Mouse (Mus musculus) embryo, embryonic 11.5 days (tissue): ENCODE results near the gene Pabpc4.
"Not testable (repeated sequence)": the region's sequence is repeated elsewhere in the genome, so short reads cannot be mapped to it uniquely, and the experiment has no call there.

Experiments
- DNase-seq: peaks from one replicate; pipeline ENCODE4 v3.0.0-alpha.2; 2012; ENCODE audit warnings: low read depth, low spot score

Pabpc4 gene

DNA sequence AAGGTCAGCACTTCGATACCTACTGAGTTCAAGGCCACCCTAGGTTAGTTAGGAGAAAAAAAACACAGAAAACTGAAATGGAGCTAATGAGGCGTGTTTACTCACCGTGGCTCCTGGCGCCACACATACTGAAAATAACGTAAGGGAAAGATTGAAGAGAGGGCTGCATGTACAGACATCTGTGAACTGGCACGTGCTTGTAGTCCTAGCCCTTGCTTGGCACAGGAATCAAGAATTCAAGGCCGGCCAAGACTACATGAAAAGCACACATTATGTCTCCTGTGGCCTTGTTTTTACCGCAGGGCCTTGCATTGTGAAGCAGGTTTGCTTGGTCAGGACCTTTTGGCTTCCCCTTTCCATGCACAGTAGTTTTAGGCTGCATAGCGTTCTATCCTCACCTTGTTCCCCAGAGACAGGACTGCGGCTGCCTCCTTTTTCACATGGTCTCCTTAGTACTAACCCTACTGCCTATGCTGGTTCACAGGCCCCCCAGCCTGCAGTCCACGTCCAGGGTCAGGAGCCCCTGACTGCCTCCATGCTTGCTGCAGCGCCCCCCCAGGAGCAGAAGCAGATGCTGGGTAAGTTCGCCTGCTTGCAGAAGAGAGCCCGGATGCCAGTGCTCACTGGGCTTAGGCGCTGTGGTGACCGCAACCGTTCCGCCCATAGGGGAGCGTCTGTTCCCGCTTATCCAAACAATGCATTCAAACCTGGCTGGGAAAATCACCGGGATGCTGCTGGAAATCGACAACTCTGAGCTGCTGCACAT is 35.2 kb downstream of the Pabpc4 start:
- DNase-seq = no peak

DNA sequence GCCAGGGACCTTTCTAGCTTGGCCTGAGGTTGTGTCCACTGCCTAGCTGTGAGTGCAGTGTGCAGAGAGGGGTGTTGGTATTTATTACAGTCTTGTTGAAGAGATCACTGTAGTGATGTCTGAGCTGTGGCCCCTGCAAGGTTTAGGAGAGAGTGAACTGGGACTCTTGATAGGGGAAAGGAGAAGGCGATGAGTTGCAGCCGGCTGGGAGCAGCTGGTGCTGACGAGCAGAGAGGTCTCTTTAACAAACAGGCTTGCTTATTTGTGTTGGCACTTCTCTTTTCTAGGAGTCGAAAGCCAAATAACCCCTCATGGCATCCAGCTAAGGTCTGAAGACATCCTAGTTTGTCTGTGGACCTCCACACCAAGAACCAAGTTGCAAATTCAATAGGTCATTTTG is 36.1 kb downstream of the Pabpc4 start:
- DNase-seq = no peak

DNA sequence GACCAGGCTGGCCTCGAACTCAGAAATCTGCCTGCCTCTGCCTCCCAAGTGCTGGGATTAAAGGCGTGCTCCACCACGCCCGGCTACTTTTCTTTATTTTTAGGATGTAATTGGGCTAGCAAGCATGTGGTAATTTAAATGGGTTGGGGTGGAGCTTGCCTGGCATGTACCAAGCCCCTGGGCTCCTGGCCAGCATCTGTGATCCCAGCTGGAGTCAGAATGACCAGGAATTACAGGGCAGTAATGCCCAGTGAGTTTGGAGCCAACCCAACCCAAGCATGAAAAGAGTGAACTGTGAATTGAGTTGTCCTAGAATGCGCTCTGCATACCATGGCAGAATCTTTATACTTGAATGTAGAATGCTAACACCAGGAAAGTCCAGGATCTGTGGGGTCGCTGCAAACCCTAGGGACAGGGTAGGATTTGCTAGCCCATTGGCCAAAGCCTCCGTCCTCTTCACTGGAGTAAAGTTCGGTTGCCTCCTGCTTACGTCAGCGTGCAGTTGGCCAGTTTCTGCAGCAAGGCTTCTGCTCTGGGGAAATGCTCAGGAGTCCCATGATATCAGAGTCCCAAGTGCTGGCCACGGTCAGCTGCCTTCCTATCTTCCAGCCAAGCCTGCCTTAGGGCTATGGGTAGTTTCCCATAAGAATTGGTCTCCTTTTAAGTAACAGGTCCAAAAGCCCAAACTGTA is 37.0 kb downstream of the Pabpc4 start:
- no peak for DNase-seq

DNA sequence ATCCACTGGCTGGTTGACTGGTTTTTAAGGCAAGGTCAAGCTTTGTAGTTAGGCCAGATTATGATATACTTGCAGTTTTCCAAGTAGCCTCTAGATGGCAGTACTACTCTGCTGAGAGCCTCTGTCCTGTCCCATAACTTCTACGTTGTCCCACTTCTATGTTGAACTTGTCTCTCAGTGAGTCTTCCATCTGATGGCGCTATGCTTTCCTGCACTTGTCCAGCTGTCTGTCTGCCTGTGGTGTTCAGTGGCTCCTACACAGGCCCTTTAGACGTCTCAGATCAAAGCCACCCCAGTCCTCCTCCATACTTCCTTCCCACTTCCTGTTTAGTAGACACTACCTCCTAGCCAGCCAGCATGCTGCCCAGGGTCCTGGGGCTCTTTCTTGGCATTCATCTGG is 43.6 kb downstream of the Pabpc4 start:
- peak; percentile 30 for DNase-seq

DNA sequence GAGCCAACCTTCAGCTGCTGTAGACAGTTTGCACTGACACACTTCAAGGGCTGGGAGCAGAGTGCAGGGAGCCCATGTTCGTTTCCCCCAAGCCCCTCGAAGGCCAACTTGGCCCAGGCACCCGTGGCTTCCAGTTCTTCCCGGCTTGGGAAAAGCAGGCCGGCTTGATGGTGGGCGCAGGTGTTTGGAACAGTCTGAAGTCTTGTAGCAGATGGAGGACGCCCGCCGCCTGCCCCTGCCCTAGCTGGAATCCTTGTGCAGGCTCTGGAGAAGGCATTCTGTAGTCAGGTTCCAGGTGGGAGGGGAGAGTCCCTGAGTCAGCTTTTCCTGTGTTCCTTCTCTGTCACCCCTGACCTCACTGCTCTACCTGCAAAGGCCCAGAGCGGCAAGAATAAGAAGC is 44.8 kb downstream of the Pabpc4 start:
- DNase-seq = no peak

DNA sequence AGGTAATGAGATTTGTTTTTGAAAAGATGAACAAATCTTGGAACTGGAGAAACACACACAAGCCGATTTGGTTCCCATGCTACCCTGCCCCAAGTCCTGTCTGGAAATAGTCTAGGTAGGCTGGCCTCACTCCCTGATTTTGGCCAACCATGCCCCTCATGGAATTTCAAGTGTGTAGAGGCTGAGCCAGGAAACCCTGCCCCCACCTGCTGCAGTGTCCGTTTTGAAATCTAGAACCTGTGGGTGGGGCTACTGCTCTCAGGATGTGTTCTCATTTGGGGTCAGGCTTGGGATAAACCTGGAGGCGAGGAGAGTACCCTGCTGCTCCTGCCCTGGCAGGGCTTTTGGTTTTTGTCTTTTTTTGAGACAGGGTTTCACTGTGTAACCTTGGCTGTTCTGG is 46.1 kb downstream of the Pabpc4 start:
- no peak for DNase-seq

DNA sequence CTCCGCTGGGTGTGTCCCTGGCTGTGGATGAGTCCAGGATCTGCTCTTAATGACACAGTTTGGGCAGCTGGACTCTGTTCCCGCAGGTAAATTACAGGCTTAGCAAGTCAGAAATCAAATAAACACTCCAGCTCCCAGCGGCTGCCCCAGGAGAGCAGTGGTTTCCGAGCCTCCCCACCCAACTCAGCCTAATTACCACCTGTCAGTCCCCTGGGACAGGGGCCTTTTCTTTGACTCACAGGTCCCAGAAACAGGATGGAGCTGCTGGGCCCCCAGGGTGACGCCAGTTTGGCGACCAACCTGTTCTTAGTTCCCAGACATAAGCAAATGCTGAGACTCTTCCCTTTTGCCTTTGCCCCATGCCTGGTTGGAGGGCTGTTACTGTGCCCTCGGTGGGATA is 49.7 kb downstream of the Pabpc4 start:
- no peak for DNase-seq

DNA sequence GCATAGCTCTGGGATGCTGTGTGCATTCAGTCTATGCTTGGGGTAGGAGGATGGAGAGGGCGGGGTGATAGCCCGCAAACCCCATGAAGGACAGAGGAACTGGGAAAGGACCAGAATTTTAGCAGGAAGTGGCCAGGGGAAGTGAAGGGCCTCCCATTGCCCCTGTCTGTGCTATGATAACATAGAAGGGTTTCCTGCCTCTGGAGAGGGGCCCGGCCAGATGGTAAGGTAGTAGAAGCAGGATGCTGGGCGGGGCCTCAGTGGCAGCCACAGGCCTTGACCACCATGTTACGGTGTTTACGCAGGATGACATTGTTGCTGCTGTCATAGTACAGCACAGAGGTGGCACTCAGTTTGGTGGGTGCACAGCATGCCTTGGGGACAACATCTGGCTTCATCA is 50.9 kb downstream of the Pabpc4 start:
- DNase-seq = no peak

DNA sequence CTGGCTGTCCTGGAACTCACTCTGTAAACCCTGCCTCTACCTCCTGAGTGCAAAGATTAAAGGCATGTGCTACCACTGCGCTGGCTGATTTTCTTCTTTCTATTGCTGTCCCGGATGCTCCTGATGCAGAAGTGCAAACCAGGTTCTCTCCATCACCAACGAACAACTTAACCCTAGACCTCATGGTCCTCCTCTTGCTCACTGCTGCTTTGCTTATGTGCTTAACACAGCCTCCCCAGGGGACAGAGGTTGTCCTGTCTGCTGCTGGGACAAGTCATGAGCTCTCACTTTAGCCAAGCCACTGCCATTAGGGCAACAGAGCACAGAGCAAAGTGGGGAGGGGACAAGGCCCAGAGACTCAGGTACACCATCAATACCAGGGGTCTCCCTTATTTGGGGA is 52.3 kb downstream of the Pabpc4 start:
- DNase-seq = no peak

DNA sequence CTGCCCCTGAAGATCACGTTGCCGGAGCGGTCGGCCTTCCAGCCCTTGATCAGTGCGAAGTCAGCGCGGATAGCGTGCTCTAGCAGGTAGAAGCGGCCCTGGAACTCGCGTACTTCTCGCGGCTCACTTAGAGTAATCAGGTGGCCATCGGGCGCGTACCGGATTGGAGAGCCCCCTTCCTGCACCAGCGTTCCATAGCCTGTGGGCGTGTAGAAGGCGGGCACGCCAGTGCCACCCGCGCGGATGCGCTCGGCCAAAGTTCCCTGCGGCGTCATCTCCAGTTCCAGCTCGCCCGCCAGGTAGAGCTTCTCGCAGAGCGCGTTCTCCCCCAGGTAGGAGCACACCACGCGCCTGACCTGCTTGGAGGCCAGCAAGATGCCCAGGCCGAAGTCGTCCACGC is 60.8 kb downstream of the Pabpc4 start:
- not testable (repeated sequence) for DNase-seq

DNA sequence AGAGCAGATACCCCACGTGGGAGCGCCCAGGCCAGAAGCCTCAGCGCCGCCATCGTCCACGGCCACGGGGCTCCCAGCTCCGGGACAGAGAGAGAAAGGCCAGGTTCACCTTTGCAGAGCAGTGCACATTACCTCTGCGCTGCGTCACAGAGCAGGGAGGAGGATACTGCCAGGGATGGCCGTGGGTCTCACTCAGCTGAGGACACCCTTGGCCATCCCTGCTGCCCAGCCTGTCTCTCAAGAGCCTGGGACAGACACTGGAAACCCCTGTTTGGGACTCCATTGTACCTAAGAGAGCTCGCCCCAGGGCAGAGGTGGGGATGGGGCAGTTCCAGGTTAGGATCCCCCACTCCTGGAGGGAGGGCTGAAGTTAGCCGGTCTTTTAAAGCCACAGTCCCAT is 61.4 kb downstream of the Pabpc4 start, which contains the start of gene Oxct2a:
Gene Oxct2a (minus strand): TSS at position 101 of the 400 bp plus-strand sequence.
- DNase-seq = no peak

DNA sequence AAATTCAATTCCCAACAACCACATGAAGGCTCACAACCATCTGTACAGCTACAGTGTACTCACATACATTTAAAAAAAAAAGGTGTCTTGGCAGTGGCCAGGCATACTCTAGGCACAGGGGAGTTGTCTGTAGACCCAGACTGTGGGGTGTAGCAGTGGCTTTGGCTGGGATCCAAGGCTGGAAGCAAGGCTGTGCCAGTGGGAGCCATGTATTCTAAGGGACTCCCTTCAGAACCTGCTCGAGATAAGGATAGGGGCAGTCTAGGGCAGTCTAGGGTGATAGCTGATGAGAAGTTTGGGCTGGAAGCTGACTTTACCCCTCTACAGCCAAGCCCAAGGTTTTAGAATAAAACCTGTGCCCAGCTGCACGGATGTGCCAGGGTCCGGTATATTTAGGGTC is 63.9 kb downstream of the Pabpc4 start:
- no peak for DNase-seq

DNA sequence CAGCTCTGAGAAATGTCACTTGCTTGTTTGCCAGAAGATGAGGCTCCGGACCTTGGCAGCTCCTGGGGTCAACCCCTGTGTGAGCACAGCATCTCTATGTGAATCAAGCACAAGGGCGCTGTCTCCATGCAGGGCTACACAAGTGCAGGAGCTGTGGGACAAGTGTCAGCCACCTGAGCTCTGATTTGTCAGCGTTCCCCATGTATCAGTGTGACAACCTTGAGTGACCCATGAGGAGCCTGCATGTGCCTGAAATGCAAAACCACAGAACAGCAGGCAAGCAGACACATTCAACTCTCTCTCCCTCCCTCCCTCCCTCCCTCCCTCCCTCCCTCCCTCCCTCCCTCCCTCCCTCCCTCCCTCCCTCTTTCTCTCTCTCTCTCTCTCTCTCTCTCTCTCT is 65.5 kb downstream of the Pabpc4 start:
- DNase-seq = no peak

DNA sequence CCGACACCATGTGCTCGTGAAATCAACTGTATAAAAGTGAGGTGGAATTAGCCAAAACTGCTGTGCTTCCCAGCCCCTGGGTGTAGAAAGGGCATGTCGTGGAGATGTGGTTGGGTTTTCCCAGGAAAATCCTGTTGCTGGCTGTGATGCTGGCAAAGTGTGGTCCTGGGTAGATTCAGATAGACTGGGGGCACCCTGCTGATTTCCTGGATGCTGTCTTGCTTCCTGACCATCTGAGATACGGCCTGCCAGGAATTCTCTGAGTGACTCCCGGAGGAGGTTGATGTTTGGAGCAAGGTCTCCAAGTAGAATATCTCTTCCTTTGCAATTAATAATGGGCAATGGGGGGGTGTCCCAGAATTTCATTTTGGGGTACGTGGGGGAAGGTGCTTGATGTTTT is 66.8 kb downstream of the Pabpc4 start:
- no peak for DNase-seq

DNA sequence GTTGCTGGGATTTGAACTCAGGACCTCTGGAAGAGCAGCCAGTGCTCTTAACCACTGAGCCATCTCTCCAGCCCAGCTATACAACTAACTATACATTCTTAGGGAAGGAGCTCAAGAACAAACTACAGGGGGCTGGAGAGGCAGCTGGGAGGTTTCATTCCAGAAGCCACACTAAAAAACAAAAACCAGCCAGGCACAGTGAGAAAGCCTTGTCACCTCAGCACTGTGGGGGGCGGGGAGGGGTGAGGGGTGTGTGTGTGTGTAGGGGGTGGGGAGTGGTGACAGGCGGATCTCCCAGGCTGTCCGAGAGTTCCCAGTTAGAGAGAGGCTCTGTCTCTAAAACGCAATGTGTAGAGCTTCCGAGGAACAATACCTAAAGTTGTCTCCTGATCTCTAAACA is 69.2 kb downstream of the Pabpc4 start:
- no peak for DNase-seq

DNA sequence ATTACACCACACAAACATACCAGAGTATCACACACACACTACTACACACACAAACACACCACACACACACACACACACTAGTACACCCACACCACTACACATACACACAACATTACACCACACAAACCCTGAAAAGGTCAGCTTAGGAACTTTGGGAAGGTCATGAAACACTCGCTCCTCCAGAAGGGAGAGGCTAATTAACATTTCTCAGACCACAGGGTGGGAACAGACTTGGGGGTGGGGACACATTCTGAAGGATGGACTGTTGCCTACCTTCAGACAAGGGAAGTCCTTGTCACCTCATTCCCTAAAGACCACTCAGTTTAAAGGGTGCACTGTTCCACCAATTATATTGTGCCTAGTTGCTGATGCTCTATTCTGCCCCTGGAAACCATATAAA is 69.8 kb downstream of the Pabpc4 start:
- not testable (repeated sequence) for DNase-seq

DNA sequence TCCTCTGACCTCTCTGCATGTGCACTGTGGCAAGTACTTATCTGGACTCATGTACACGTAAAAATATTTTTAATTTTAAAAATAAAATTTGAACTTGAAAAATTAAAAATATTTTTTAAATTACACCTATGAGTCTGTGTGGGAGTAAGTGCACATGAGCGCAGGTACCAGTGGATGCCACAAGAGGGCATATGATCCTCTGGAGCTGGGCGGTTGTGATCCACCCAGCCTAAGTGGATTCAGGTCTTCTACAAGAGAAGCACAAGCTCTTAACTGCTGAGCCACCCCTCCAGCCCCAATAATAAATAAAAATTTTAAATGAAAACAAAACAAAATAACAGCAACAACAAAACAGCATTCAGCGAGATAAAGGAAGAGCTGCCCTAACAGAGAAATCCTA is 71.0 kb downstream of the Pabpc4 start:
- DNase-seq = no peak

DNA sequence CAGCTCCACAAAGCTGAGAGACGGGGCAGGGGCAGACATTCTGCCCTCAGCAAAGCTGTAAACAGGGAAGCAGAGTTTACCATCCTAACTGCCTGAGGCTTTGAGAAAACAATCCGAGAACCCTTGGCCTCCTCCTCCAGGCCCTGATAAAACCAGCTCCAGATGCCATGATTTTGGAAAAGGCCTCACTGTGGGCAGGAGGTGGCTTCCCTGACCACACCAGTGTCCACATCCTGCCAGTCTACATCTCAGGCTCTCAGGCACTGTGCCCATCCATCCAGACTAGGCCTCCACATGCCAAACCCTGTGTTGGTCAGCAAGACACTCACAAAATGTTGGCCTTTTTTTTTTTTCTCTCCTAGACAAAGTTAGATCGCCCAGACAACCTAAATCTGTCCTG is 72.0 kb downstream of the Pabpc4 start:
- no peak for DNase-seq

DNA sequence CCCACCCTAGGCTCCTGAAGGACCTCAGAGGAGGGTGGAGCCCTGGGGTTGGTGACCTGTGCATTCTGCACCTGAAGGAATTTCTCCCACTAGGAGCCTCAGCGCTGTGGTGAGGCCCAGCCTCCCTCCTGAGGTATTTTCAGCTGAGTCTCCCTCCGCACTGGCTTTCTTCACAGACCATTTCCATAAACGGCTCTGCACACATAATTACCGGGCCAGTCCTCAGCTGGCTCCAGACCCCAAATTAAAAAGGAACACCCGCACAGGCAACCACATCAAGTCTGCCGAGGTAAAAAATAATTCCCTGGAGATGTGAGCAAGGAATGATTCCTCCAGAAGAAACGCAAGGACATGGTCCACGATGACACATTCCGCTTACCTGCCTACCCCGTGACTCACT is 73.1 kb downstream of the Pabpc4 start:
- DNase-seq = not testable (repeated sequence)

DNA sequence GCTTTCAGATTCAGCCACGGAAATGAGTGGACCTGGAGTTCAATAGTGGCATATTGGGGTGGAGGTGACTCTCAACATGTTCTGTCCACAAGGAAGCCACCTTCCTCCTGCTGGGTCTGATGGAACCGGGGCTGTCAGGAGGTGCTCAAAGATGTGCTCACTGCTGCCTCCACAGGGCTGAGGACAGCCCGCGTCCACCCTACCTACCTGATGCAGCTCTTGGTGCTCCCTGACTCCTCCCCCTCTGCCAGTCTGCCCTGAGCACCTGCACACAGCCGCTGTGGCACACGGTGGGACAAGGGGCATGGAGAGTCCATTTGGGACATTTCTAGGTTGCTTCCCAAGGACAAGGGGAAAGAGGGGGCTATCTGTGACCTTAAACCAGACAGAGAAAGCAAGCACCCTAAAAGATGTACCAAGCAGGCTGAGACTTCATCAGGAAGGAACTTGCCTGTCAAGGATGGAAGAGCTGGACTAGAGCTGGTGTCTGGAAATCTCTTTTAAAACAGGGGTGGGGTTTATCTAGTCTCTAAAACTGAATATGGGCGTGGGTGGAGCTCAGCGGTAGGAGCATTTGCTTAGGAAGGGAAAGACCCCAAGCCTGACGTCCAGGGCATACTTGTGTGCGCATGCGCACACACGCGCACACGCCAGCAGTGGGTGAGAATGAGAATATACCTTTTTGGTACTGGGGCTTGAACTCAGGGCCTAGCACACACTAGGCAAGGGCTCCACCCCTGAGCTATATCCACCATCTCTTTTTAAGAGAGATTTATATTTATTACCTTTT is 73.8 kb downstream of the Pabpc4 start:
- no peak for DNase-seq

DNA sequence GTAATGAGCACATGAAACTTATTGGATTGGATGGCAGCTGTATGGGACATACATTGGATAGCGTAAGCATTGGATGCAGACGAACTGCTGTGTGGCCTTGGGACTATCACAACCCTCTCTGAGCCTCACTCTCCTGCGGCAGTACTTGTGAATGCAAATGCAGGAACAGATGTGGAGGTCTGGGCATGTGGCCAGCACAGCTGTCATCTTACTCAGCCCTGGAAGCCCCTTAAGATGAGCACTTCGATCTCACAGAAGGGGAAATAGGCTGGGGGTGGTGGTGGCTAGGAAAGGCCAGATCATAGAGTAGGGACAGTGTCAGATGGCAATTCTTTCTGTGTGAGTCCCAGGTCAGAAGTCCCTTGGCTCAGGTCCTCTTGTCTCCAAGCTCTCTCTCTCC is 75.5 kb downstream of the Pabpc4 start:
- DNase-seq = no peak

DNA sequence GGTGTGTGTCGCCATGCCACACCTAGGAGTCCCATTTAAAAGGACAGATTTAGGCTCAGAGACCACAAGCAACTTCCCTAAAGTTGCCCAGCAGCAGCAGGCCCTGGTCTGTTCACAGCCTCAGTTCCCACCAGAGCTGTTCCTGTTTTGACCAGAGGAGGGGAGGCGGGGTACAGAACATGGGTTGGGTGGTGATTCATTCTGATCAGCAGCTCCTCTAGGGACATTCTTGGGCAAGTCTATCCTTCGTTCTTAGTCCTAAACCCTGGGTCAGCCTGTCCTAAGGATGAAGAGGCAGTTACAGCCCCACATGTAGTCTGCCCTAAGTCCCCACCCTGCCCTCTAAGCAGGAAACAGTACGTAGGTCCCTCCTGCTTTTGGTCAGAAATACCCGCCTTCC is 78.1 kb downstream of the Pabpc4 start:
- DNase-seq = no peak
